In the genomic region with DNA sequence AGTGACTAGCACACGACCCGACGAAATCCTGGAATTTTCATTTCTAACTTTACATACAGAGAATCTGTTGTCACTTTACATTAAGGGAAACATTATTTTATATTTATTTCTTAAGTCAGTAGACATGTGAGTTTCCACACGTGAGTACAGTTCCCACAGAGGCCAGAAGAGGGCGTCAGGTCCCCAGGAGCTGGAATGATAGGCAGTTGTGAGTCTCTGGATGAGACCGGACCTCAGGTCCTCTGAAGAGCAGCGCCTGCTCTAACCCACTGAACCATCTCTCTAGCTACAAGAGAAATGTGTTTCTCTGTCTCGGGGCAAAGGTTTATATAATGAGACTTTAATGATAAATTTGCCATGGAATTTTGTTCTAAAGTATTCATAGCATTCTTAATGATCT, we compare ENCODE assay signal across 8 mouse cellular contexts.
DNase-seq lines count a peak whose midpoint lies in the region; ATAC-seq and TF ChIP-seq lines count a peak whose summit lies in the region.

No protein-coding gene starts in this region.

- H3K9ac ChIP-seq in liver, embryonic 11.5 days (ENCODE audit: low read depth, low read length) = no peak overlapping the region
- no peak overlapping the region for H3K9ac ChIP-seq in forebrain, embryonic 14.5 days (ENCODE audit: low read length)

- TF ChIP-seq CTCF in bone marrow macrophage, adult 2 months (IDR thresholded peaks at IDR 0.05; ENCODE audit: low read depth, low read length) = peak; percentile 87

- no peak overlapping the region for H3K4me2 ChIP-seq in liver, embryonic 11.5 days
- H3K4me2 ChIP-seq in forebrain, embryonic 14.5 days (ENCODE audit: low read length) = no peak overlapping the region

- H3K4me1 ChIP-seq in liver, embryonic 11.5 days (replicated peaks; ENCODE audit: control insufficient read depth, insufficient read depth, low read length) = no peaks in the 10 kb centered on the region
- no peaks in the 10 kb centered on the region for H3K4me1 ChIP-seq in bone marrow macrophage, adult 2 months (ENCODE audit: control insufficient read depth, insufficient read depth, low read length)
- H3K4me1 ChIP-seq in forebrain, embryonic 14.5 days (ENCODE audit: control insufficient read depth, insufficient read depth, low read length) = no peaks in the 10 kb centered on the region

- no peak overlapping the region for H3K4me3 ChIP-seq in liver, embryonic 11.5 days (ENCODE audit: low read depth, low read length)
- H3K4me3 ChIP-seq in bone marrow macrophage, adult 2 months (ENCODE audit: insufficient read depth, low read length) = no peak overlapping the region
- H3K4me3 ChIP-seq in forebrain, embryonic 14.5 days (ENCODE audit: low read depth, low read length) = no peak overlapping the region

- DNase-seq in adrenal gland, postnatal 36 days = peak; percentile 5 to 31
- DNase-seq in adrenal gland, adult 2 months = no peak
- peak; percentile 20 for DNase-seq in liver
- DNase-seq in liver, embryonic 11.5 days (ENCODE audit: low spot score) = no peak
- peak; percentile 25 for DNase-seq in retina, embryonic 14.5 days (ENCODE audit: low spot score)
- no peak for DNase-seq in forebrain, embryonic 14.5 days (ENCODE audit: low spot score)
- DNase-seq in urinary bladder, postnatal 25 days (ENCODE audit: low spot score) = no peak

- no peak for ATAC-seq in liver, embryonic 11.5 days (replicated peaks; ENCODE audit: low FRiP score)
- ATAC-seq in forebrain, embryonic 14.5 days = no peak

- H3K36me3 ChIP-seq in liver, embryonic 11.5 days (ENCODE audit: control insufficient read depth, insufficient read depth, low read length) = no peaks in the 10 kb centered on the region
- no peaks in the 10 kb centered on the region for H3K36me3 ChIP-seq in forebrain, embryonic 14.5 days (ENCODE audit: control insufficient read depth, insufficient read depth, low read length)

- WGBS in liver, embryonic 11.5 days = 59% methylated on average over 8 of the region's 8 CpGs
- WGBS in forebrain, embryonic 14.5 days = 53% methylated on average over 8 of the region's 8 CpGs

- TF ChIP-seq POLR2A in bone marrow macrophage, adult 2 months (IDR thresholded peaks at IDR 0.05; ENCODE audit: borderline replicate concordance, low read depth, low read length) = no peak

- H3K9me3 ChIP-seq in liver, embryonic 11.5 days (ENCODE audit: control insufficient read depth, low read length) = no peaks in the 10 kb centered on the region
- H3K9me3 ChIP-seq in forebrain, embryonic 14.5 days (replicated peaks; ENCODE audit: control insufficient read depth, low read length) = no peaks in the 10 kb centered on the region

- no peak overlapping the region for H3K27ac ChIP-seq in liver, embryonic 11.5 days (ENCODE audit: low read depth, low read length)
- H3K27ac ChIP-seq in bone marrow macrophage, adult 2 months (ENCODE audit: insufficient read depth, low read depth, low read length) = no peak overlapping the region
- H3K27ac ChIP-seq in forebrain, embryonic 14.5 days (ENCODE audit: low read depth, low read length) = no peak overlapping the region

- H3K27me3 ChIP-seq in liver, embryonic 11.5 days (replicated peaks; ENCODE audit: control insufficient read depth, insufficient read depth, low read length) = no peaks in the 10 kb centered on the region
- H3K27me3 ChIP-seq in forebrain, embryonic 14.5 days (replicated peaks; ENCODE audit: control insufficient read depth, insufficient read depth, low read length) = no peaks in the 10 kb centered on the region

Comparison
In these comparisons a context has a peak if more than half of its experiments do, and no peak if none do; other contexts are left out.
1. DNase-seq: peak in adrenal gland, postnatal 36 days (2 of 2), liver (single experiment) and retina, embryonic 14.5 days (single experiment); none in adrenal gland, adult 2 months (single experiment), liver, embryonic 11.5 days (single experiment), forebrain, embryonic 14.5 days (single experiment) and urinary bladder, postnatal 25 days (single experiment).